Mouse (Mus musculus): ENCODE measurements around the gene Arap2. TPM values are rescaled to one million over a fixed set of nuclear protein-coding genes. Genes with fewer than 3 reads are reported as not detected.

Gene Arap2
- polyA plus RNA-seq, 1 experiment from 2014 or later, result 20.2 TPM

GRCm38 (mm10) chr5:62683207-62683606 is 82.8 kb downstream of the Arap2 start:
- no peak overlapping the region for H3K4me2 ChIP-seq (replicated peaks; ENCODE audit: low read depth, low read length)
- TF ChIP-seq EP300 (IDR thresholded peaks at IDR 0.05) (no peak), CTCF (IDR thresholded peaks at IDR 0.05) (no peak)

DNA sequence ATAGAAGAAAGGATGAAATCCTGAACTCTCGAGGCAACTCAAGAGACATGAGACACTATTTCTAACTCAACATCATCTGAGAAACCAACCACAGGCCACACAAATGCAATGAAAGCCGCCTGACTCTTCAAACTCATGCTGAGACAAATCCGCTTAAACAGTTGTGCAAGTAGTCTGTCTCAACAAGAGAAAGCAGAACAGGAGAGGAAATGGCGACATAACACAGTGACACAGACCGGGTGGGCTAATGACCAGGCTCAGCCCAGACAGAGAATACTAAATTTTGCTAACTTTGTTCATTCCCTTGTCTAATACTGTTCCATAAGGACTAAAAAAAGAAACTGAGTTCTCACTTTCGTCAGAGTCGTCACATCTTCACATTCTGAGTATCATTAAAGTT is 88.6 kb downstream of the Arap2 start:
- no peaks in the 10 kb centered on the region for H3K4me1 ChIP-seq (ENCODE audit: insufficient read depth, low read depth, low read length)
- 81% methylated on average over 7 of the region's 7 CpGs for WGBS

More at GRCm38 (mm10) chr5:62683207-62683606, 82.8 kb downstream of the Arap2 start:
- H3K27me3 ChIP-seq (replicated peaks; ENCODE audit: insufficient read depth, low read length), result no peaks in the 10 kb centered on the region
- H3K36me3 ChIP-seq (ENCODE audit: insufficient read depth, low read length), result no peaks in the 10 kb centered on the region
- no peak overlapping the region for H3K4me3 ChIP-seq (ENCODE audit: low read depth, low read length)
- H3K9ac ChIP-seq (replicated peaks; ENCODE audit: low read depth), result no peak overlapping the region
- H3K27ac ChIP-seq (ENCODE audit: low read length), result no peak overlapping the region
- DNase-seq (ENCODE audit: low spot score) (no peak), ATAC-seq (no peak)
- 89% methylated on average over 3 of the region's 3 CpGs for WGBS
- no peaks in the 10 kb centered on the region for H3K4me1 ChIP-seq (ENCODE audit: insufficient read depth, low read depth, low read length)
- H3K9me3 ChIP-seq (ENCODE audit: low read length), result no peaks in the 10 kb centered on the region

DNA sequence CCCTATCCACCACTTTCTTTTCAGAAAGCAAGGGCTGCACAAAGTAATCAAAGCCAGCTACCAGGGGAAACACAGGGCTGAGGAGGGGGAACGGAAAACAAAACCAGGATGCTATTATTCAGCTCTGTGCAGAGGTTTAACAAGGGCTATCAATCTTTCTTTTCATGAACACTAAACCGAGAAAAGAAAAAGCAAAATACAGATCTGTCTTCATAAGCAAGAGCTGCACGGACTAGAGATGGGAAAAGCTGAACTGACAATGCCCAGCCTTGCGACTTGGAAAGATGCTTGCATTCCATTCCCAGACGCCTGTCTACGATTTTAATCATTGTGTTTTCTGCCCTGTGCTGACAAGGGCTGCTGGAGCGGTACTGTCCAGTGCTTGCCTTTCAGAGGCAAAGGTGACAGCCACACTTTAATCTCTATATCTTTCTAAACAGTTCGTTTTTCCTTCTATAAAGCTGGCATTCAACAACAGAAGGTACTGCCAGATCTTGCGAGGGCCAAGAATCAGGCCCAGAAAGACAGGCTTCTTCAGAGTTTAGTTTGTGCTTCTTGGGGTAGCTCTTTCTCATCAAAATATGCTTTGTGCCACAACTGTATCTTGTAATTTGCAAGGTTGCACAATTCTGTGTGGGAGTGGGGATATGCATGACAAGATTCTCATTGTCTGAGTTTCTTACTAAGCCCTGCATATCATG is 93.1 kb downstream of the Arap2 start:
- ATAC-seq (no peak), DNase-seq (ENCODE audit: low spot score) (no peak)
- Histone ChIP-seq H3K4me3 (ENCODE audit: low read depth, low read length) (no peak overlapping the region), H3K4me2 (replicated peaks; ENCODE audit: low read depth, low read length) (no peak overlapping the region), H3K9ac (replicated peaks; ENCODE audit: low read depth) (no peak overlapping the region), H3K36me3 (ENCODE audit: insufficient read depth, low read length) (no peaks in the 10 kb centered on the region), H3K27me3 (replicated peaks; ENCODE audit: insufficient read depth, low read length) (no peaks in the 10 kb centered on the region), H3K27ac (ENCODE audit: low read length) (no peak overlapping the region), H3K4me1 (ENCODE audit: insufficient read depth, low read depth, low read length) (no peaks in the 10 kb centered on the region), H3K9me3 (ENCODE audit: low read length) (no peaks in the 10 kb centered on the region)
- TF ChIP-seq EP300 (IDR thresholded peaks at IDR 0.05) (no peak), CTCF (IDR thresholded peaks at IDR 0.05) (no peak)
- WGBS, result 27% methylated on average over 9 of the region's 9 CpGs

More for the DNA sequence above, 88.6 kb downstream of the Arap2 start:
- no peak for ATAC-seq
- Histone ChIP-seq H3K9me3 (ENCODE audit: low read length) (no peaks in the 10 kb centered on the region), H3K9ac (replicated peaks; ENCODE audit: low read depth) (no peak overlapping the region), H3K4me2 (replicated peaks; ENCODE audit: low read depth, low read length) (no peak overlapping the region), H3K36me3 (ENCODE audit: insufficient read depth, low read length) (no peaks in the 10 kb centered on the region), H3K4me3 (ENCODE audit: low read depth, low read length) (no peak overlapping the region), H3K27me3 (replicated peaks; ENCODE audit: insufficient read depth, low read length) (no peaks in the 10 kb centered on the region), H3K27ac (ENCODE audit: low read length) (no peak overlapping the region)
- TF ChIP-seq EP300 (IDR thresholded peaks at IDR 0.05) (no peak), CTCF (IDR thresholded peaks at IDR 0.05) (no peak)
- DNase-seq (ENCODE audit: low spot score), result peak; percentile 16

DNA sequence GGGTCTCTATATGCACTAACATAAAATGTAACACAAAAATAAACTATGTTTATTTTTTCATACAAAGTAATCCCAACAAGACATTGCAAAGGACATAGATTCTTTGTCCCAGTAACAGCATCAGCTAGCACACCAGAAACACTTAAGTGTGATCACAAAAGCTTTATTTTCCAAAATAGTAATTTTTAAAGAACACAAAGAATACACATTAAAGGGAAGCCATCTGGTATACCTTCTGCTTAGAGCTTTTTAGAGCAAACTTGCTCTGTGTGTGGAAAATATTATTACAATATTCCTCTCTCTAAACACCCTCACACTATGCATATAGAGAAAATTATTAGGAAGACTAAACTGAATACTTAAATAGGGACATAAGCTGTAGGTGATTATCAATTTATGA is 100.6 kb downstream of the Arap2 start:
- no peak for DNase-seq (ENCODE audit: low spot score)
- Histone ChIP-seq H3K4me1 (ENCODE audit: insufficient read depth, low read depth, low read length) (no peaks in the 10 kb centered on the region), H3K36me3 (ENCODE audit: insufficient read depth, low read length) (no peaks in the 10 kb centered on the region), H3K27me3 (replicated peaks; ENCODE audit: insufficient read depth, low read length) (no peaks in the 10 kb centered on the region), H3K4me3 (ENCODE audit: low read depth, low read length) (no peak overlapping the region), H3K9ac (replicated peaks; ENCODE audit: low read depth) (no peak overlapping the region), H3K9me3 (ENCODE audit: low read length) (no peaks in the 10 kb centered on the region), H3K27ac (ENCODE audit: low read length) (no peak overlapping the region), H3K4me2 (replicated peaks; ENCODE audit: low read depth, low read length) (no peak overlapping the region)
- TF ChIP-seq EP300 (IDR thresholded peaks at IDR 0.05) (no peak), CTCF (IDR thresholded peaks at IDR 0.05) (no peak)
- ATAC-seq, result no peak

DNA sequence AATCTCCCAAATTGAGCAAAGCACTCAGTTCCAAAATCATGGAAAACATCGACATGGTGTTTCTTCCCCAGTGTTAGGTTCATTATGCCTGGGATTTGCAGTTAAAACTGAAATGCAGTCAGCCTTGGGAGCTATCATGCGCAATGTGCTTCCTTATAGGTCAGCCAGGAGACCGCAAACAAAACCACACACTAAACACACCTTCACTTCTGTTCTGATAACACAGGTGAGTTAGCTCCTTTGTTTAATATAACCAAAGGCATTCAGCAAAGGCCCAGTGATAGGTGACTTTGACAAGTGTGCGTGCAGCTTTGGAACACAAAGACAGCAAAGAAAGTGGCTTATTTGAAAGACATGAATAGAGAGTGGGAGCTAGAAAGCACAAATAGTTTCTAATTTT is 101.1 kb downstream of the Arap2 start:
- no peak overlapping the region for H3K4me3 ChIP-seq (ENCODE audit: low read depth, low read length)
- no peaks in the 10 kb centered on the region for H3K36me3 ChIP-seq (ENCODE audit: insufficient read depth, low read length)
- 68% methylated on average over 4 of the region's 4 CpGs for WGBS
- no peaks in the 10 kb centered on the region for H3K9me3 ChIP-seq (ENCODE audit: low read length)
- TF ChIP-seq CTCF (IDR thresholded peaks at IDR 0.05) (no peak), EP300 (IDR thresholded peaks at IDR 0.05) (no peak)
- no peaks in the 10 kb centered on the region for H3K27me3 ChIP-seq (replicated peaks; ENCODE audit: insufficient read depth, low read length)
- ATAC-seq, result no peak
- H3K4me2 ChIP-seq (replicated peaks; ENCODE audit: low read depth, low read length), result no peak overlapping the region
- H3K9ac ChIP-seq (replicated peaks; ENCODE audit: low read depth), result no peak overlapping the region
- no peak for DNase-seq (ENCODE audit: low spot score)
- H3K27ac ChIP-seq (ENCODE audit: low read length), result no peak overlapping the region
- no peaks in the 10 kb centered on the region for H3K4me1 ChIP-seq (ENCODE audit: insufficient read depth, low read depth, low read length)

GRCm38 (mm10) chr5:62663206-62663605 is 102.8 kb downstream of the Arap2 start:
- no peaks in the 10 kb centered on the region for H3K9me3 ChIP-seq (ENCODE audit: low read length)
- DNase-seq (ENCODE audit: low spot score), result no peak
- no peaks in the 10 kb centered on the region for H3K4me1 ChIP-seq (ENCODE audit: insufficient read depth, low read depth, low read length)
- no peak overlapping the region for H3K4me2 ChIP-seq (replicated peaks; ENCODE audit: low read depth, low read length)
- WGBS, result 58% methylated on average over 1 of the region's 1 CpGs
- H3K27me3 ChIP-seq (replicated peaks; ENCODE audit: insufficient read depth, low read length), result no peaks in the 10 kb centered on the region
- no peak overlapping the region for H3K27ac ChIP-seq (ENCODE audit: low read length)
- H3K4me3 ChIP-seq (ENCODE audit: low read depth, low read length), result no peak overlapping the region
- H3K36me3 ChIP-seq (ENCODE audit: insufficient read depth, low read length), result no peaks in the 10 kb centered on the region
- ATAC-seq, result no peak
- H3K9ac ChIP-seq (replicated peaks; ENCODE audit: low read depth), result no peak overlapping the region
- TF ChIP-seq EP300 (IDR thresholded peaks at IDR 0.05) (no peak), CTCF (IDR thresholded peaks at IDR 0.05) (no peak)
